Mouse (Mus musculus) induced T-regulatory cell, adult 2 months (primary cell): Measurements from ENCODE around the gene Smyd4.
A peak's percentile ranks its signal among the peaks of the same experiment; 100 is the strongest.

Source experiments
- DNase-seq: peaks from one replicate; pipeline ENCODE4 v3.0.0-alpha.2; 2012; ENCODE audit warnings: low read depth

The Smyd4 gene

DNA sequence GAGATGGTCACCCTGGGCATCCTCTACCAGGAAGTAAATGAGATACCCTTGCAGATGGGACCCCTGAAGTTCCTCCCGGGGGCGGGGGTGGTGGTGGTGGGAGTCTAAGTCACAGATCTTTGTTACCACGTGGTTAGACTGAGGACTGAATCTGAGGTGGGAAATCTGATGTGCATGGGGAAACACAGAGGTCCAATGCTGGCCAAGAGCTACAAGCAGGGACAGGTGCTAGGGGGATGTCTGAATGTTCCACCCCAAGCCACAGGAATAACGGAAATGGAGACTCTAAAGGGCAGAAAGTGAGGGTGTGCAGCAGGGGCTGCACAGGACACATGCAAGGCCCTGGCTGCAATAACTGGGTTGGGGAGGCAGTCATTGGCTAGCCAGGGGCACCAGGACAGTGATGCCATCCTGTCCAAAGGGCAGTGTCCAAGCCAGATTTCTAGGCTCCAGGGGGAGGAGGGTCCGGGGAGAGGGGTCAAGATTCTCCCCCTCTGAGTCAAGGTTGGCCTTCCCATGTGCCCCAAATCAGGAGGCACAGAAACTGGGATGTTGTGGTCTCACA, 72.7 kb downstream of the Smyd4 start:
- DNase-seq: no peak

DNA sequence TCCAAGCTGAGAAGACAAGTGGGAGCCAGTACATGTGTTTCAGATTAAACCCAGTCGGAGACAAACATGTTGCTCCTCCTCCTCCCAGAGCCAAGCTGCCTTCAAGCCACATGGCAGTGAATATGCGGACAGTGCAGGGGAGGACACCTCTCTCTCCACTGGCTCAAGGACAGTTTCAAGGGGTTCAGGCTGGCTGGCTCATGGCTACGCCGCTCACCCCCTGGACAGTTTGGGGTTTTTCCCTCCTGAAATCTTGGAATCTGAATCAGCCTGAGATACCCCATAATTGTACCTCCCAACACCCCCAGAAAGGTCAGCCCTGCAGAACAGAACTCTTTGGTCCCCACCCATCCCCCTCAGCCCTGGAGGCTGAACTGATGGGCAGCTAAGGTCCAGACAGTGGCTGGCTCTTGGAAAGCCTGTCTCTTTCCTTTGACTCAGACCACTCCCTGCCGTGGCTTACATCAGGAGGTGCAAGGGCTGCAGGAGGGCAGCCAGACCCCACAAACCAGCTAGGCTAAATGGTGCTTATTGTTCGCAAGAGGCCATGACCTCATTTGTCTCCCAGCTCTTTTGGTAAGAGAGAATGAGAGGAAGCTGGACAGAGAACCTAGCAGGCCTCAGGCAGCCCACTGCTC, 73.3 kb downstream of the Smyd4 start:
- no peak for DNase-seq

GRCm38 (mm10) chr11:75422013-75422792, 74.0 kb downstream of the Smyd4 start, which contains the start of gene Serpinf1:
Serpinf1 (minus strand) TSS chr11:75422701.
- DNase-seq: no peak

- no peak for DNase-seq
Measured at GRCm38 (mm10) chr11:75423091-75423490, 74.9 kb downstream of the Smyd4 start.

DNA sequence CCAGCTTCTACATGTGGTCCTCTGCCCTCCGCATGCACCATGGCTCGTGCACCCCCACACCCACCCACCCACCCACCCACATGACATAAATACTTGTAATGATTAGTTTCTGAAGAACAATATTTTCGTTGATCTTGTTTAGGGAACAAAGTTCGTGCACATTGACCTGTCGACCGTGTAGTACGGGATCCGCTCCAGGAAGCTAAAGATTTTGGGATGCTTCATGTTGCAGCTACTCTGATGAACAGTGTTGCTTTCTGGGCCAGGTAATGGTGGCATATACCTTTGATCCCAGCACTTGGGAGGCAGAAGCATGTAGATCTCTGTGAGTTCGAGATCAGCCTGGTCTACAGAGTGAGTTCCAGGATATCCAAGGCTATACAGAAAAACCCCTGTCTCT, 75.8 kb downstream of the Smyd4 start:
- no peak for DNase-seq

DNA sequence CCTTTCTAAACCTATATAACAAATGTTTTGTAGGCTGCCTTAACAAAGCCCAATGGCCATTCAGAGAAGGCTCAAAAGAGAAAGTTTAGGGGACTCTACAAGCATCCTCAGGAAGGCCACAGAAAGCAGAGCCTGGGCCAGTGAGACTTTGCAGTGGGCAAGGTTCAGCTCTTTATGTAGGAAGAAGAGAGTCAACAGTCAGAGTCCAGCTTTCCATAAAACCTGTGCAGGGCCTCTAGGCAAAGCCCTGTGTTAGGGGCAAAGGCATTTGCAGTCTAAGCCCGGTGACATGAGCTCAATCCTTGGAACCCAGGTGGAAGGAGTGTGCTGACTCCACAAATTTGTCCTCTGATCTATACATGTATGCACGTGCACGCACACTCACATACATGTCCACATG, 76.2 kb downstream of the Smyd4 start:
- no peak for DNase-seq

DNA sequence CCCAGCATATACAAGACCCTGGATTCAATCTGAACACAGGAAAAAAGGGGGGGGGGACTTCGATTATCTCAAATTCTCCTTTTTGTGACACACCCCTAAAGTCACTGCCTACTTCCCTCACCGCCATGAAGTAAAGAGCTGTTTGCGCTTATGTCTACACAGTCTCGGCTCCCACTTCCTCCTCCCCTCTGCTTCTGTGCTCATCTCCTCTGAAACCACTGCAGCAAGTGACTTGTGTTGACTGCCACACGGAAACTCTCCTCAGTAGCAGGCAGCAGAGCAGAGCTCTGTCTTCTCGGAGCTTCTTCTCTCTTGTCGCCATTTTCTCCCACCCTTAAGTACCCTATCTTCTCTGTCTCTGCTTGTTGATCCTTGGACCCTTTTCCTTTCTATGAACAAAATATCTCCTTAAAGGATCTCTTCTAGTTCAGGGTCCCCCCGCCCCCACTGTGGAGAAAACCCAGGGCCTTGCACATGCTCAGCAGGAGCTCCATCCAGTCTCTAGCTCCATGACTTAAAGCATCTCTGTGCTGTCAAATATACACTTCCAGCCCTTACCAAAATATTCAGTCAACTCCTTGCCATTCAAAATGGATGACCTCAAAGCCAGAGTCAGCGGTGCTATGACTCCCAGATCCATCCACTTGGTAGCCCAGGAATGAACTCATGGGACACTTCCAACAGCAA, 80.9 kb downstream of the Smyd4 start:
- peak; percentile 61 for DNase-seq

GRCm38 (mm10) chr11:75431307-75431706, 83.1 kb downstream of the Smyd4 start:
- no peak for DNase-seq

- DNase-seq: peak; percentile 27
Measured at GRCm38 (mm10) chr11:75434138-75434537, 85.9 kb downstream of the Smyd4 start.

DNA sequence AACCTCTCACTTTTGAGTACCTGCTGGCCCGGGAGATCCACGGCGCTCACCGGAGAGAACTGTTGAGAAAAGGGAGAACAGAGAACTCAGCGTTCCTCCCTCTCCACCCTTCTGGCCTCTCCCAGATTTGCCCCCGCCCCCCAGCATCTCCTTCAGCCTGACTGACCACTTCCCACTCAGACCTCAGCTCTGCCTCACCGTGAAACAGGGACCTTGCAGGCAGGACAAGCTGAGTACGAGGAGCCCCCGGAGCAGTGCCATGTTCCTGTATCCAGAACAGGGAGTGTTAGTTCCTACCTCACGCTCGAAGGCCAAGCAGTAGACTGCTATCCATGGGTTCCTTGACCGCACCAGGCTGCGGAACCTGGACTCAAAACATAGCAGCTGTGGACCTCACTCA, 90.0 kb downstream of the Smyd4 start:
- DNase-seq: no peak

DNA sequence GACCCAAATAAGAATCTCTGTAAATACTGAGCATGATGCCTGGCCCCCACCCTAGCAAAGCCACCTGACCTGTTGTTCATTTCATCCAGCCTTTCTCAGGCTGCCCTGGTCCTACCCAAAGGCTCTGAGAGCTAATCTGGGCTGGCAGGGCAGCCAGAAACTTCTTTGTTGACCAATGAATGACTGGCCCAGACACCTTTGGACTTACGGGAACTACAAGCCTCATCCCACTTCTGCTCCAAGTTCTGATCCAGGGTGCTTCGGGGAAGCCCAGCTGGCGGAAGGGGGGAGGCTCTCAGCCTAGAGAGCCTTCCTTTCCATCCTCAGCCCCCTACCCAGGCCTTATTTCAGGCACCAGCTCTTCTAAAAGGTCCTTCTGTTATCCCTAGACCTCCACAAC, 90.6 kb downstream of the Smyd4 start:
- DNase-seq: no peak

GRCm38 (mm10) chr11:75439363-75439762, 91.1 kb downstream of the Smyd4 start, which contains the start of gene Serpinf2:
Serpinf2 (minus strand) TSS chr11:75439591.
- DNase-seq: no peak

DNA sequence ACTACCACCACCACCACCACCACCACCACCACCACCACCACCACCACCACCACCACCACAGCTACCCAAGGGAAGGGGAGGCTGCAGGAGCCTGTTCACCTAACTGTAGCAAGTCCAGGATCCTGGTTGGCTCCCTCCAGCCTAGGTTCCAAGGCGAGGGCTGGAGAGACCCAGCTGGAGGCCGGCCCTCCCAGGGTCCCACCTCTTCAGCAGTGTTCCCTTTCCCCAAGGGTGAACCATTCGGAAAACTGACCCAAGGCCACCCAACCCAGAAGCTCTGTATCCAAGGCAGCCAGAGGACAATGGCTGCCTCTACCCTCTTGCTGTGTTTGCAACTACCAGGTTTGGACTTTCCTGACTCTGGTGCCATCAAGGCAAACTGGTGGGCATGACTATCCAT, 91.7 kb downstream of the Smyd4 start:
- no peak for DNase-seq

- no peak for DNase-seq
Measured at GRCm38 (mm10) chr11:75441034-75441433, 92.8 kb downstream of the Smyd4 start.

DNA sequence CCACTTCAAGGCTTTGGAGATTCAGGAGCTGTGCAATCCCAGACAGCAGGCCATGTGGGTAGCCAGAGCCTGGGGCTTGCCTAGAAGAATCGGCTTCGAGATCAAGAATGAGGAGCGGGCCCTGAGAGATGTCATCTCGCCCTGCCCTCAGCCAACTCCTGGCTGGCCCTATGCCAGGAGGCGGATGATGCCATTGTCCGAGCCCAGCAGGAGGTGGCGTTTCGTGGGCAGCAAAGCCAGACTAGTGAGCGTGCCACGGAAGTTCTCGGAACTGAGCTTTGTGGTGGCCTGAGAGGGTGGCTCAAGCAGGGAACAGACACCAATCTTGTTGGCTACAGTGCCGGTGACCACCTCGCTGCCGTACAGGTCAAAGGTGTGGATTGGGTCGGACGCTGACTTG, 93.4 kb downstream of the Smyd4 start:
- DNase-seq: no peak

DNA sequence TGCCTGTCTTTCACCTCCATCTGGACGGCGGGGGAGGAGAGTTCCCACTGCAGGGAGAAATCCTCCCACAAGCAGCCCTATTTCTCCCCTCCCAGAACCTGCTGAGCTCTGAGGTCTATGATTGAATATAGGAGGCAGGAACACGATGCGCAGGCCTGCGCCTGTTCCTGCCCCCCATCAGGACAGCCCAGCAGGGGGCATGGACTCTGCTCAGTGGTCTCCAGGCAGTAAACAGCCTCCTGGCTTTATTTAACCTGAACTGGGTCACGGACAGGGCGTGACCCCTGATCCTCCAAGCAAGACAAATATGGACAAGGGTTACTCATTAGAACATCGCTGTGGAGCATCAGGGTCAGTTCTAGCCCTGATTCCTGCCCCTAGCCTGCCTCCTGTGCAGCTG, 95.5 kb downstream of the Smyd4 start:
- DNase-seq: no peak

GRCm38 (mm10) chr11:75448575-75448974, 100.3 kb downstream of the Smyd4 start:
- no peak for DNase-seq

DNA sequence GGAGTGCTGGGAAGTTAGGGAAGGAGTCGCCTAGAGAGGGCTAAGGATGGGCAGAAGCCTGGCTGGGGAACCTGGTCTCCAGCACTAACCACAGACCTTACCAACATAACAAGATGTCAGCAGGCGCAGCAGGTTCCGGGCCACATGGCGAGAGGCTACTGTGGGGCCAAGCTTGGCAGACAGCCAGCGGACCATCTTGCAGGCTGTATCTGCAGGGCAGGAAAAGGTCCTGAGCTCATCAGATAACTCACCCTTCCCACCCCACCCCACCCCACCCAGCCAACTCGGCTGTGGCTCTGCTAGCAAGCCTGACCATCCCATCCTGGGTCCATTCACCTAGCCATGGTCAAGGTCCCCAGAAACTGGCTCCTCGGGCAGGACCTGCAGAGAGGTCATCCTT, 101.5 kb downstream of the Smyd4 start:
- no peak for DNase-seq

- no peak for DNase-seq
Measured at GRCm38 (mm10) chr11:75450304-75450908, 102.2 kb downstream of the Smyd4 start.

DNA sequence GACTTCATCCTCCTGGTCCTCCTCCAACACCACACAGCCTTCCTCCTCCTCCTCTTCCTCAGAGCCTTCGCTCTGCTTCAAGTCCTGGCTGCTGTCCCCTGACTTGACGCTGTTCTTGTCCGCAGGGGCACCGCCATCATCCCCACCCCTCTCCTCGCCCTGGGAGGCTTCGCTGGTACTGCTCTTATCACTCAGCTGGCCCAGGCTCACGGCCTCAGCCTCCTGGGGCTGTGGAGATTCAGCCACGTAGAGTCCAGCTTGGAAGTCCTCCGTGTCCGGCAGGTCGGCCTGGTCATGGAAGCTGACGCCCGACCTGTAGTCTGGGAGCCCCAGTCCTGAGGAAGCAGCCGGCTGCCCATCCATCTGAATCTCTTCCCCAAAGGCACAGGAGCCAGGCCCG, 102.7 kb downstream of the Smyd4 start:
- no peak for DNase-seq

DNA sequence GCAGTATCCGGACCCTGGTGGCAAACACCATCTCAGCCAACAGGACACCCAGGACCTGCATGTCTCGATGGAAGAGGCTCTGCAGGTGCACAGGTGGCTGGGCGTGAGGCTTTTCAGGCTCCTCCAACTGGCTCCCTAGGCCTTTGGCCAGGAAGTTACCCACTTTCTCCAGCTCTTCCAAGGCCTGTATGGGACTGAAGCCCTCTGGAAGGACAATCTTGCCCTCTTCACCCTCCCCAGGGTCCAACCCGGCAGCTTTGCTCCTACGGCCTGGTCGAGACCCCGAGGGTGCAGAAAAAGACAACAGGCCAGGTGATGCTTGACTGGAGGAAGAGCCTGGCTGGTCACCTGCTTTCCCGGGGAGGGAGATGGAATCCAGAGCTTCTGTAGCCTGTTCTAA, 103.8 kb downstream of the Smyd4 start:
- DNase-seq: no peak

DNA sequence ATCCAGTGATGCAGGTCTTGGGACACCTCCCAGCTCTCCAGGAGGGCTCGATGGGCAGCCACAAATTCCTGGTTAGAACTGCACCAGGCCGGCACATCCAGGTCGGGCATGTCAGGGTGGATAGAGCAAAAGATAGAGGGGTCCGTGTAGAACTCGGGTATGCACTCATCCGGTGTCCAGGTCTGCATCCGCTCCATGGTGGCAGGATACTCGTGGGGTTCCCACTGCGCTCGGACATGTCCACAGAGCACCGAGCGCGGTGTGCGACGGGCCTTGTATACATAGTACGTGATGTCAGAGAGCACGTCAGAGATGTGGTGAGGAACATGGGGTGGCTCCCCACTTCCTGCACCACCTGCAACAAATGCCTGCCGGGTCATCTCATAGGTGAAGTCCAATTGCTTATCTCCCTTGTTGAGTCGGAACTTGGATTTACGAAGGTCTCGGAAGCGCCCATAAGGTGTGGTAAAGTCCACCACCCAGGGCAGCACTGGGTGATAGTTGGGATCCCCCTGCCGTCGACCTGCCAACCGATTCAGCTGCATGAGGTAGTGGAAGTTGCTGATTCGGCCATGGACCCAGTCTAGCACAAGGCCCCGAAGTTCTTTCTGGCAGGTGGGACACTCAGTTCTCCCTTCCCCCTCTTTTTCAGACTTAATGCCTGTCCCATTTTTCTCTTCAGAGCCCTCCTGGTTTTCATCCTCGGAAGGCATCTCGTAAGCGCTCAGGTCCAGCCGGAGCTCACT, 104.8 kb downstream of the Smyd4 start:
- no peak for DNase-seq
